Mouse (Mus musculus) embryonic facial prominence, embryonic 15.5 days (tissue): ENCODE measurements around the gene Ifnar2. TPM values are rescaled to one million over a fixed set of nuclear protein-coding genes. Genes with fewer than 3 reads are reported as not detected.
"Not testable (repeated sequence)": the region's sequence is repeated elsewhere in the genome, so short reads cannot be mapped to it uniquely, and the experiment has no call there.

Source experiments
- ATAC-seq: fragments of 200-750 bp; cut with Nextera tagmentation; 2 replicates; pipeline ENCODE4 v1.8.0; 2017; ENCODE audit warnings: low read depth, moderate TSS enrichment; ENCODE audit not compliant: insufficient number of reproducible peaks, low FRiP score, low TSS enrichment
- H3K27ac ChIP-seq: fragments of 300-500 bp; sonication (generic); replicated peaks from 2 replicates; pipeline ENCODE4 v1.5.1; 2015; ENCODE audit warnings: mild to moderate bottlenecking, inconsistent platforms
- H3K27me3 ChIP-seq: fragments of 300-500 bp; sonication (generic); 2 replicates; pipeline ENCODE4 v1.6.1; 2015; ENCODE audit warnings: inconsistent platforms
- H3K36me3 ChIP-seq: fragments of 300-500 bp; sonication (generic); 2 replicates; pipeline ENCODE4 v1.6.1; 2015; ENCODE audit warnings: mild to moderate bottlenecking, inconsistent platforms
- H3K4me1 ChIP-seq: fragments of 300-500 bp; sonication (generic); 2 replicates; pipeline ENCODE4 v1.6.1; 2015; ENCODE audit warnings: inconsistent platforms
- H3K4me2 ChIP-seq: fragments of 300-500 bp; sonication (generic); replicated peaks from 2 replicates; pipeline ENCODE4 v1.6.1; 2015; ENCODE audit warnings: mild to moderate bottlenecking, inconsistent platforms
- H3K4me3 ChIP-seq: fragments of 300-500 bp; sonication (generic); replicated peaks from 2 replicates; pipeline ENCODE4 v1.5.1; 2015; ENCODE audit warnings: mild to moderate bottlenecking, inconsistent platforms
- H3K9ac ChIP-seq: fragments of 300-500 bp; sonication (generic); 2 replicates; pipeline ENCODE4 v1.6.1; 2015; ENCODE audit warnings: inconsistent platforms
- H3K9me3 ChIP-seq: fragments of 300-500 bp; sonication (generic); replicated peaks from 2 replicates; pipeline ENCODE4 v1.6.1; 2016; ENCODE audit warnings: inconsistent platforms
- WGBS: fragments of 180-500 bp; shearing (Covaris S2); methylation state at CpG from one replicate; pipeline ENCODE4 v1.1.7; 2015; 5-methylcytosine and 5-hydroxymethylcytosine counted together
- polyA plus RNA-seq: library from polyadenylated mRNA; unstranded; fragments of >200 nt; fragmentation: Nextera tagmentation; extraction: Ambion mirVana; gene quantifications from 2 replicates; pipeline ENCODE4 v1.2.1, GENCODE M21; 2015

The Ifnar2 gene
- polyA plus RNA-seq, 1 experiment from 2014 or later = 60.4 TPM

- no peak overlapping the region for H3K27ac ChIP-seq
- no peaks in the 10 kb centered on the region for H3K27me3 ChIP-seq
- 0 out of 2 replicates have a peak, but pooled peaks cover 3% of the 10 kb centered on the region for H3K9me3 ChIP-seq
- H3K4me3 ChIP-seq = no peak overlapping the region
- no peak for ATAC-seq
- H3K4me1 ChIP-seq = 0 out of 2 replicates have a peak, but pooled peaks cover 5% of the 10 kb centered on the region
- no peak overlapping the region for H3K9ac ChIP-seq
- no peaks in the 10 kb centered on the region for H3K36me3 ChIP-seq
- 41% methylated on average over 5 of the region's 5 CpGs for WGBS
- H3K4me2 ChIP-seq = no peak overlapping the region
Observed at GRCm38 (mm10) chr16:91432720-91433328, 60.2 kb downstream of the Ifnar2 start.

- Histone ChIP-seq H3K4me1 (0 out of 2 replicates have a peak, but pooled peaks cover 5% of the 10 kb centered on the region), H3K27ac (no peak overlapping the region), H3K27me3 (no peaks in the 10 kb centered on the region), H3K36me3 (no peaks in the 10 kb centered on the region), H3K4me3 (no peak overlapping the region), H3K4me2 (no peak overlapping the region), H3K9ac (no peak overlapping the region), H3K9me3 (0 out of 2 replicates have a peak, but pooled peaks cover 3% of the 10 kb centered on the region)
- no peak for ATAC-seq
- 56% methylated on average over 8 of the region's 8 CpGs for WGBS
Observed at GRCm38 (mm10) chr16:91433329-91433933, 60.8 kb downstream of the Ifnar2 start.

- Histone ChIP-seq H3K36me3 (no peaks in the 10 kb centered on the region), H3K4me2 (no peak overlapping the region), H3K4me3 (no peak overlapping the region), H3K9ac (no peak overlapping the region), H3K4me1 (0 out of 2 replicates have a peak, but pooled peaks cover 5% of the 10 kb centered on the region), H3K9me3 (0 out of 2 replicates have a peak, but pooled peaks cover 1% of the 10 kb centered on the region), H3K27ac (no peak overlapping the region), H3K27me3 (no peaks in the 10 kb centered on the region)
- no peak for ATAC-seq
- WGBS = 89% methylated on average over 3 of the region's 3 CpGs
Observed at GRCm38 (mm10) chr16:91434119-91434518, 61.5 kb downstream of the Ifnar2 start.

- WGBS = 68% methylated on average over 3 of the region's 3 CpGs
- ATAC-seq = no peak
- Histone ChIP-seq H3K4me3 (no peak overlapping the region), H3K27ac (no peak overlapping the region), H3K27me3 (no peaks in the 10 kb centered on the region), H3K9me3 (no peaks in the 10 kb centered on the region), H3K4me2 (no peak overlapping the region), H3K4me1 (peaks cover 5% of the 10 kb centered on the region; the same call in 1 of the 2 replicates), H3K9ac (no peak overlapping the region), H3K36me3 (no peaks in the 10 kb centered on the region)
Observed at GRCm38 (mm10) chr16:91438081-91438480, 65.5 kb downstream of the Ifnar2 start.

- not testable (repeated sequence) for H3K36me3 ChIP-seq, ATAC-seq, H3K9ac ChIP-seq, H3K9me3 ChIP-seq, H3K27ac ChIP-seq, H3K27me3 ChIP-seq, H3K4me3 ChIP-seq, H3K4me1 ChIP-seq, H3K4me2 ChIP-seq
- 62% methylated on average over 1 of the region's 1 CpGs for WGBS
Observed at GRCm38 (mm10) chr16:91438599-91438998, 66.0 kb downstream of the Ifnar2 start.

- ATAC-seq = 0 out of 2 replicates have a peak, but pooled peaks have one; percentile 43
- no peak overlapping the region for H3K27ac ChIP-seq
- no peaks in the 10 kb centered on the region for H3K27me3 ChIP-seq
- H3K4me3 ChIP-seq = no peak overlapping the region
- H3K9me3 ChIP-seq = no peaks in the 10 kb centered on the region
- H3K4me1 ChIP-seq = peaks cover 8% of the 10 kb centered on the region; the same call in 1 of the 2 replicates
- 55% methylated on average over 7 of the region's 7 CpGs for WGBS
- H3K4me2 ChIP-seq = no peak overlapping the region
- no peaks in the 10 kb centered on the region for H3K36me3 ChIP-seq
- H3K9ac ChIP-seq = no peak overlapping the region
Observed at GRCm38 (mm10) chr16:91441366-91441765, 68.8 kb downstream of the Ifnar2 start.

GRCm38 (mm10) chr16:91441811-91442240 is 69.2 kb downstream of the Ifnar2 start:
- Histone ChIP-seq H3K4me1 (peaks cover 8% of the 10 kb centered on the region; the same call in 1 of the 2 replicates), H3K27me3 (no peaks in the 10 kb centered on the region), H3K9ac (no peak overlapping the region), H3K9me3 (no peaks in the 10 kb centered on the region), H3K4me3 (no peak overlapping the region), H3K27ac (no peak overlapping the region), H3K4me2 (no peak overlapping the region), H3K36me3 (no peaks in the 10 kb centered on the region)
- no peak for ATAC-seq
- WGBS = 84% methylated on average over 7 of the region's 7 CpGs

GRCm38 (mm10) chr16:91442446-91442845 is 69.9 kb downstream of the Ifnar2 start:
- H3K9me3 ChIP-seq = no peaks in the 10 kb centered on the region
- H3K4me2 ChIP-seq = no peak overlapping the region
- WGBS = 71% methylated on average over 4 of the region's 4 CpGs
- peaks cover 12% of the 10 kb centered on the region; the same call in 1 of the 2 replicates for H3K4me1 ChIP-seq
- no peak overlapping the region for H3K9ac ChIP-seq
- no peaks in the 10 kb centered on the region for H3K27me3 ChIP-seq
- ATAC-seq = no peak
- no peaks in the 10 kb centered on the region for H3K36me3 ChIP-seq
- no peak overlapping the region for H3K4me3 ChIP-seq
- no peak overlapping the region for H3K27ac ChIP-seq

GRCm38 (mm10) chr16:91443211-91443611 is 70.6 kb downstream of the Ifnar2 start:
- Histone ChIP-seq H3K9ac (no peak overlapping the region), H3K4me1 (peaks cover 14% of the 10 kb centered on the region; the same call in 1 of the 2 replicates), H3K27ac (no peak overlapping the region), H3K4me3 (no peak overlapping the region), H3K9me3 (no peaks in the 10 kb centered on the region), H3K27me3 (no peaks in the 10 kb centered on the region), H3K4me2 (no peak overlapping the region), H3K36me3 (no peaks in the 10 kb centered on the region)
- ATAC-seq = no peak
- 33% methylated on average over 8 of the region's 8 CpGs for WGBS

GRCm38 (mm10) chr16:91444847-91445246 is 72.3 kb downstream of the Ifnar2 start:
- 82% methylated on average over 4 of the region's 4 CpGs for WGBS
- no peaks in the 10 kb centered on the region for H3K27me3 ChIP-seq

GRCm38 (mm10) chr16:91445566-91445965 is 73.0 kb downstream of the Ifnar2 start:
- ATAC-seq = no peak
- no peaks in the 10 kb centered on the region for H3K9me3 ChIP-seq
- H3K4me3 ChIP-seq = no peak overlapping the region
- 73% methylated on average over 5 of the region's 5 CpGs for WGBS
- no peak overlapping the region for H3K4me2 ChIP-seq
- H3K4me1 ChIP-seq = peaks cover 14% of the 10 kb centered on the region; the same call in 1 of the 2 replicates
- no peak overlapping the region for H3K9ac ChIP-seq
- no peaks in the 10 kb centered on the region for H3K36me3 ChIP-seq
- no peak overlapping the region for H3K27ac ChIP-seq
- H3K27me3 ChIP-seq = no peaks in the 10 kb centered on the region

More at GRCm38 (mm10) chr16:91444847-91445246, 72.3 kb downstream of the Ifnar2 start:
- peaks cover 14% of the 10 kb centered on the region; the same call in 1 of the 2 replicates for H3K4me1 ChIP-seq
- H3K4me3 ChIP-seq = no peak overlapping the region
- no peak overlapping the region for H3K4me2 ChIP-seq
- H3K27ac ChIP-seq = no peak overlapping the region
- no peak for ATAC-seq
- H3K9me3 ChIP-seq = no peaks in the 10 kb centered on the region
- no peak overlapping the region for H3K9ac ChIP-seq
- no peaks in the 10 kb centered on the region for H3K36me3 ChIP-seq
